Mouse (Mus musculus): ENCODE results near the gene Paf1. TPM values are rescaled to one million over a fixed set of nuclear protein-coding genes. Genes with fewer than 3 reads are reported as not detected.

Paf1 gene
- total RNA-seq, 2 experiments from 2014 or later: 32.9 to 34.8 TPM

DNA sequence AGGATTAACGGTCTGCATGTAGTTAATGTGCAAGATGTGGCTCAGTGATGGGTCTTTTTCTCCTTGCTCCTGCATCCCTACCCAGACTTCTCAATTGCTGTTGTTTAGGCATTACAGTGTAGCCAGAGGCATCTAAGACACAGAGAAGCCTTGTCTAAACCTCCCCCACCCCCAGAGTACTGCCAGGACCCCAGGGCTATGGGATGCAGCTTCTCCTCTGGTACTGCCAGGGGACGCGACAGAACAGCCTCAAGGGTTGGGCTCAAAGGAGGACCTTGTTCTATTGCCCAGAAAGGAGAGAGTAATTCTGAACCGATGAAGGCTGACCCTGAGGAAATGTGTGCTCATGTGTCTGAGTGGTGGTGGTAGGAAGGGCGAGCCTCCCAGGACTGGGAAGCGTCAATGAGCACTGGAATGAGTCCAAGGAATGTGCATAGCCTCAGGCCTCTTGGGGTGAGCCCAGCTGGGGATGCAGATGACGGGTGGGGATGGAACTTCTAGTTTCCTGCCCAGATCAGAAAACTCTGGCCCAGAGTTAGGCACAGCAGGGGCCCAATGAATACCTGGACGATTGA is 25.4 kb downstream of the Paf1 start:
- peak; percentile 78 for DNase-seq
- intact Hi-C loops (cut with DNase I; ENCODE audit: low total_unique reads): no loop called here

DNA sequence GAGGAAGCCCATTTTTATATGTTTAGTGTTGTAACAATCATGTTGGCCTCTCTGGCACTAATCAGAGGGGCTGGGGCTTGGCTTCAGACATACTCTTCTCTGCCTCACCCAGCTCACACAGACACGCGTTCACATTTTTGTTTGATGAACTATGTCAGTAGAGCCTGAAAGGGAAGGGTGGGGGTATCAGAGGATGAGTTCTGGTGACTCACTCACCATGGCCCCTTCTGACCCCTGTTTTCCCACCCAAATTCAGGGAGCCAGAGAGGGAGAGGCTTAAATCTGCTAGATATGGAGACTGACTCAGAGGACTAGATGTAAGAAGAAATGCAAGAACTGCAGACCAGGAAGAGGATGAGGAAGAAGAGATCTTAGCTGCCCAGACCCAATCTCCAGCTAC is 26.7 kb downstream of the Paf1 start:
- no peak for DNase-seq

DNA sequence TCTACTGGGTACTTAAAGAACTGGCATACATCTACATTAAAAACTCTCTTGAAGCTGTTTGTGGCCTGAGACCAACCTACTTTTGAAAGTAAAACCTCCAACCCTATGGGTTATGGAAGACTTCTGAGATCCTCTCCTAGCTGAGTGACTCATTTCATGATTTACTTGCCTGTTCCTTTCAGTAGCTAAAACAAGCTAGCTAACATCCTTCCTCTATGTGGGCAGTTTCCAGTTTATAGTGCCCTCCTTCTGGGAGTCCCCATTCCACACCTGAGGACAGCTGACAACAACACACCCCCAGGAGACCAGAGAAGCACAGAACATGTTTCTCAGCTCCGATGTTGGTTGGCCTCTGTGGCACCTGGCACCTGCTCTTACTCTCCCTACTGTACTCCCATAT is 30.3 kb downstream of the Paf1 start:
- intact Hi-C loops (cut with DNase I; ENCODE audit: low total_unique reads): no loop called here
- DNase-seq: no peak

More for the DNA sequence above, 26.7 kb downstream of the Paf1 start:
- intact Hi-C loops (cut with DNase I; ENCODE audit: low total_unique reads): no loop called here

DNA sequence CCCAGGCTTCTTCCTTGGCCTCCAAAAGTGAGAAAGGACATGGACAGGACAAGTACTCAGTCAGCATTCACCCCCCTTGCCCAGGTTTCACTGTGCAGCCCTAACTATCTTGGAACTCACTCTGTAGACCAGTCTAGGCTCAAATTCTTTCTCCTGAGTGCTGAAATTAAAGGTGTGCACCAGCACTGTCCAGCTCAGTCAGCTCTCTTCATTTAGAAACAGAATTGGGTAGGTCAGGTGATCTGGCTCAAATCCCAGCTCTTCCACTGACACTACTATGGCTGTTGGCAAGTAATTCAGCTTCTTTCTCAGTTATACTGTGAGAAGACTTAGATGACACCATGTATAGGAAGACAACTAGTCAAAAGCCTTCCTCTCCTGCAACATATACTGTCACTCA is 35.0 kb downstream of the Paf1 start:
- intact Hi-C loops (cut with DNase I; ENCODE audit: low total_unique reads): no loop called here
- no peak for DNase-seq

DNA sequence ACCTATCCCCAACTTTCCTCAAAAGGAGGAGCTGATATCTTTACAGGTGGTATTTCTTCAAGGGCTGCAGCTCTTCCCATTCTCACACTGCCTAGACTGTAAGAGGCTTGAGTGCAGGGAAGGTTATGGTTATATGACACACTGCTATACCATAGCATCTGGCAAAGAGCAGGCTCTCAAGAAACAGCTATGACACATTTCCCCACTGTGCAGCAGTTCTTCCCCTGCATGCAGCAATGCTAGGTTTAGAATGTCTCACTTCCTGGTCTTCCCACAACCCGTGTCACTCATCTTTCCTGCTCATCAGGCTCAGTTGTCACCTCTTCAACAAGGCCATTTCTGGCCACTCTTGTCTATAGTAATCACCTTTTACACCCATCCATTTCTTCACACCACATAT is 37.8 kb downstream of the Paf1 start:
- no peak for DNase-seq
- intact Hi-C loops (cut with DNase I; ENCODE audit: low total_unique reads): no loop called here

DNA sequence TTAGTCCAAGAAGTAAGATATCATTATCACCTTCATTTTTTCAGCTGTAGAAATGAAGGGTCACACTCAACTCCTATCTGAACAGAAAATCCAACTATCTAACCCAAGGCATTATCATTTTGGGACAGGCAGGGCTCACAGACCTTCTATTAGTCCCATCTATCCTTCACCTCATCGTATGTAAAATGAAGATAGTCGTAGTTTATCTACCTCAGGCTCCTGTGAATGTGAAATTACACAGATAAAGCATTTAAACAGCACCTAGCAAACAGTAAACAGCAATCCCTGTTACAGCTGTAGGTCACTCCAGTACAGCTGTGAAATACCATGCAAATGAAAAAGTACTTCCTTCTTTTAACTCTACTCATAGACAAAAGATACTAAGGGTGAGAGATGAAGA is 39.5 kb downstream of the Paf1 start:
- DNase-seq: no peak
- intact Hi-C loops (cut with DNase I; ENCODE audit: low total_unique reads): no loop called here

DNA sequence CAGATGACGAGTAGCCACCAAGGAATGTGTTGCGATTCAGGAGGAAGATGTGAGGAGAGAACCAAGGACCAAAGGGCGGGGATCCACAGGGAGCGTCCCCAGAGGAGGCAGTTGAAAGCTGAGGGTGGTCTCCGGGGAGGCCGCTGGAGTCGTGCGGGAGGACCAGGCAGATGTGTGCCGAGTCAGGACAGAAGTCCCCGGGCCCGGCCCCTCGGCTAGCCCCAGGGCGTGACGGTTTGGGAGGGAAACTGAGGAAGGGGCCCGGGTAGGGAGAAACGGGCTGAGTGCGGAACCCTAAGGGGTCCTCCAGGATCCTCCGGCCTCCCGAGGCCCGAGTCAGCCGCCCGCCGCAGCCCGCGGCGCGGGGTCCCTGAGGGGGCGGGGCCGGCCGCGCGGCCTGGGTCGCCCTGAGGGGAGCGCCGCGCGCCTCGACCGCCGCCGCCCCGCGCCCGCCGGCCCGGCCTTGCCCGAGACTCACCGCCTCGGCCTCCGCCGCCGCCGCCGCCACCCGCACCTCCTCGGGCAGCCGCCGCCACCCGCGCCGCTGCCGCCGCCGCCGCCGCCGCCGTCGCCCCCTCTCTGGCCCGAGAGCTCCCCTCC is 43.0 kb downstream of the Paf1 start:
- DNase-seq: peak; percentile 32
- intact Hi-C loops (cut with DNase I; ENCODE audit: low total_unique reads): no loop called here

DNA sequence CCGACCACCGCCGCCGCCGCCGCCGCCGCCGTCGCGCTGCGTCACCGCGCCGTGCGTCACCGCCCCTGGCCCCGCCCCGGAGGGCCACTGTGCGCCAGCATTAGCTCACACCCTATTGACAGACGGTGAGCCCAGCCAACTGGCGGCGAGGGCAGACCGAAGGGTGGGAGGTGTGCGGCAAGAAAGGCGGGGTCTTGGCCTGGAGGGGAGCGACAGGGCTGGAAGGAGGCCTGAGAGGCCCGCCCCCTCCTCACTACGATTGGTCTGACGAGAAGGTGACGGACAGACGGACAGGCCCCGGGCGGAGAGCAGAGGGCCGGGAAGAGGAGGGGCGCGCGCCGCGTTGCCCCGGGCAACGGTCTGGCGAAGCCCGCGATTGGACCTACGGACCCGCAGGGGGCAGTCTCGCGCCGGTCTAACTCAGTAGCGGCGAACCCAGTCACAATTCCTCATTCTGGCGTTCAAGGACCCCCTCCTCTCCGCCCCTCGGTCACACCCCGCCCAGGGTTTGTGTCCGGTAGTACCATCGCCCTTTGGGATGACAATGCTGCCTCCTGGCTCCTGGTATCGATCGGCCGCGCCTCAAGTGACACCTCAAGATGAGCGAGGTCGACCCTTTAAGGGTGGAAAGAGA is 43.6 kb downstream of the Paf1 start:
- intact Hi-C loops (cut with DNase I; ENCODE audit: low total_unique reads): no loop called here
- peak; percentile 100 for DNase-seq

DNA sequence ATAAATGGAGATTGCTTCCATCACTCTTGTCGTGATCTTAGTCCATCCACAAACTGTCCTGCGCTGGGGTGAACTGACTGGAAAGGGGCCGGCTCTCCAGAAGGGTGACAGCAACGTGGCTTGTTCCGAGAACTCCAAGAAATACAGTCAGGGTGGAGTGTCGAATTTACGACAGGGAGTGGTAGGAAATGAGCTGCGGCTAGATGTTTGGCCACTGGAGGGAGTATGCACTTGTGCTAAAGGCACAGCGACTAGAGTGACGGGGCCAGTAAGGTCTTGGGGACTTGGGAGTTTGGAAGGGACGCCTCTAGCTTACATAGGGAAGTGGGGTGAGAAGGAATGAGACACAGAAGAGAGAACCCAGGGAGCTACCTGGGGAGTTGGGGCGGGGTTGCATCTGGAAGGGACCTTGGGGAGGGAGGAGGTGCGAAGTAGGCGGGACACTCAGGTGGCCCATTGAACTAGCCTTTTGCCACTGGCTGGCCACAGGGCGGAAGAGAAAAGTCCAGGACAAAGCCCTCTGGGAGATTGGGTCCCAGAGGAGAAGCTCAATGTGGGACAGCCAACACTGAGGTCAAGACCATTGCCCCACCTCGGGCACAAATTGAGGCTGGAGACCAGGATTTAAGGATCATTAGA is 44.3 kb downstream of the Paf1 start, which contains the start of gene Gmfg:
Gene Gmfg (plus strand): TSS at position 516 of the 639 bp plus-strand sequence.
- DNase-seq: peak; percentile 81
- intact Hi-C loops (cut with DNase I; ENCODE audit: low total_unique reads): no loop called here

DNA sequence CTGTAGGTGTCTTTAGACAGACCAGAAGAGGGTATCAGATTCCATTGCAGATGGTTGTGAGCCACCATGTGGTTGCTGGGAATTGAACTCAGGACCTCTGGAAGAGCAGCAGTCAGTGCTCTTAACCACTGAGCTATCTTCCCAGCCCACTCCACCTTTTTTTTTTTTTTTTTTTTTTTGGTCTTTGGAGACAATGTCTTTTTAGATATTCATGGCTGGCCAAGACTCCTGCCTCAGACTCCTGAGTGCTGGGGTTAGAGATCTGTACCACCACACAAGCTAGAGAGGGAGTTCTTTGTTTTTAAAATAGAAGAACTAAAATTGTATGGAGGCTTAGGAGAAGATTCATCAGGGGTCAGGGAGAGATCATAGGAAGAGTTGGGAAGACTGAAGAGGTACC is 45.2 kb downstream of the Paf1 start:
- intact Hi-C loops (cut with DNase I; ENCODE audit: low total_unique reads): no loop called here
- DNase-seq: no peak

DNA sequence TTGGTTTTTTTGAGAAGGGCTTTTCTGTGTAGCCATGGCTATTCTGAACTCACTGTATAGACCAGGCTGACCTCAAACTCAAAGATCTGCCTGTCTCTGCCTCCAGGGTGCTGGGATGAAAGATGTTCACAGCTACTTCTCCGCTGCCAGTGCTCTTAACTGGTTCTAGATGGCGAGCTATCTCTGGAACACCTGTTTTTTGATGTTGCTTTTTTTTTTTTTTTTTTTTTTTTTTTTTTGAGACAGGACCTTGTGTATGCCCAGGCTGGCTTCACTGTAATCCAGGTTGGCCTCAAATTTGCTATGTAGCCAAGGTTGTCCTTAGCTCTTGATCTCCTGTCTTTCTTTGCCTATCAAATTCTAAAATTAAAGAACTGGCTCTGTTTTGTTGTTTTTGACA is 46.0 kb downstream of the Paf1 start:
- no peak for DNase-seq
- intact Hi-C loops (cut with DNase I; ENCODE audit: low total_unique reads): no loop called here

DNA sequence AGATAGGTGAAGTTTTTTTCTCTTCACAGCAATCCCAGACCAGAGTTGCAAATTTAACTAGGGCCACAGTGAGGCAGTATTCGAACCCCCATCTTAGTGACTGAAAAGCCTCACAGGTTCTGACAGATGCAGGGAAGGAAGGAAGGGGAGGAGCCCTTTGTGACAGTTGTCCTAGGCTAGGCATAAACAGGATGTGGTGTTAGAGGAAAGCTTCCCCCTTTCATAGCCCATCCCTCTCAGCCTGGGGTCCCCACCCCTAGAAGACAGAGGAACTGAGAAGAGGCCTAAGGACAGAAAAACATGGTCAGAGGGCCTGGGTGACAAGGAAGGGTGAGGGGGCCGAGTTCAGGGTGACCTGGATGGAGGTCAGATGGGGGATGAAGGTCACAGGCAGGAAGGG is 48.0 kb downstream of the Paf1 start:
- DNase-seq: no peak
- intact Hi-C loops (cut with DNase I; ENCODE audit: low total_unique reads): no loop called here

DNA sequence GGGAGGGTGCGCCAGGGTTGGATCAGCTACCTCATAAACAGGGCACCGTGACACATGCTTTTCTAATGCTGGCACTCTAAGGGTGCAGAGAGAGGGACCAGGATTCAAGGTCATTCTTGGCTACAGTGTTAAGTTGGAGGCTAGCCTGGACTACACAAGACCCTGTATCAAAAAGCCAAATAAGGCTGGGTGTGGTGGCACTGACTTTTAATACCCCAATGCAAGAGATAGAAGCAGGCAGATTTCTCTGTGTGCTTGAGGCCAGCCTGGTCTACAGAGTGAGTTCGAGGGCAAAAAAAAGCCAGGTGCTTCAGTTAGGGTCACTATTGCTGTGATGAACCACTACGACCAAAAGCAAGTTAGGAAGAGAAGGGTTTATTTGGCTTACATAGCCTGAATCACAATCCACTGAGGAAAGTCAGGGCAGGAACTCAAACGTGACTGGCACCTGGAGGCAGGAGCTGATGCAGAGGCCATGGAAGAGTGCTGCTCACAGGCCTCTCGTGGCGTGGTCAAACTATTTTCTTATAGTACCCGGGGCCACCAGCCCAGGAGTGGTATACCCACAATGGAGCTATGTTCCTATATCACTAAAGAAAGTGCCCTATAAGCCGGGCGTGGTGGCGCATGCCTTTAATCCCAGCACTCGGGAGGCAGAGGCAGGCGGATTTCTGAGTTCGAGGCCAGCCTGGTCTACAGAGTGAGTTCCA is 49.2 kb downstream of the Paf1 start:
- intact Hi-C loops (cut with DNase I; ENCODE audit: low total_unique reads): no loop called here
- DNase-seq: no peak

DNA sequence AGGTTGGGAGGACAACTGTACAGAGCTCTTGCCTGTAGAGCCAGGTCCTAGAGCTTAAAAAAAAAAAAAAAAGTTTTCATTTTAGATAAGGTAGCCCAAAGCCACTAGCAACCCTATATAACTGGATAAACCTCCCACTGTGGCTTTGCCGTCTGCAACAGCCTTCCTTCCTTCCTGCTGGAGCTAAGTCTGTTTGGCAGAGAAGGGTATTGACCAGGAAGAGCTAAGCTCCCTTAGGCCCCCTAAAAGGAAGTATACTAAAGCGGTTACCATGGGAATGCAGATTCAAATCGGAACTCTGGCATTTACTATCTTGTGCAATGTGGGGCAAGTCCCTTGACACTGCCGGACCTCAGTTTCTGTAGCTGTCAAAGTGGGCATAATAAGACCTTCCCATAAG is 49.9 kb downstream of the Paf1 start:
- intact Hi-C loops (cut with DNase I; ENCODE audit: low total_unique reads): no loop called here

DNA sequence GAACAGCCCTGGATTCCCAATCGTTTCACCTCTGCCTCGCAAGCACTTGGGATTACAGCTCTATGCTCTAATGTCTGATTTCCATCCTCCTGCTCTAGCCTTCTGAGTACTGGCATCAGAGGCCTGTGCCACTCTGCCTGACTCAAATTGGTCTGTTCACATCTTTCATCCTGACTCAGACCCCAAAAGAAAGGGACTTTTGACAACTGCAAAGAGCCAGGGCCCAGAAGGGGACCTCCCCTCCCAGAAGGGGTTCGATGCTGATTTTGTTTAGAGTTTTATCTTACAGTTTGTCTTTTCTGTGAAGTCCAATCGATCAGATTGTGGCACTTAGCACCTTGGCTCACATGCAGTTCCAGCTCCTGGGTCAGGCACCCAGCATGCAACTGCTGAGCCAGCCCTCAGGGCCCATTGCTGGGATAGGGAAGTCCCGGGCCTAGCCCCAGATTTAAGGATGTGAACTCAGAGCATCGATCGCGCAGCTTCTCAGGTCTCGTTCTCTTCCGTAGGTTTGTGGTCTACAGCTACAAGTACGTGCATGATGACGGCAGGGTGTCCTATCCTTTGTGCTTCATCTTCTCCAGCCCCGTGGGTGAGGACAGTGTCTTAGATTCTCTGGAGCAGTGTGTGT is 51.7 kb downstream of the Paf1 start:
- intact Hi-C loops (cut with DNase I; ENCODE audit: low total_unique reads): no loop called here
- no peak for DNase-seq

More for the DNA sequence above, 49.9 kb downstream of the Paf1 start:
- no peak for DNase-seq

DNA sequence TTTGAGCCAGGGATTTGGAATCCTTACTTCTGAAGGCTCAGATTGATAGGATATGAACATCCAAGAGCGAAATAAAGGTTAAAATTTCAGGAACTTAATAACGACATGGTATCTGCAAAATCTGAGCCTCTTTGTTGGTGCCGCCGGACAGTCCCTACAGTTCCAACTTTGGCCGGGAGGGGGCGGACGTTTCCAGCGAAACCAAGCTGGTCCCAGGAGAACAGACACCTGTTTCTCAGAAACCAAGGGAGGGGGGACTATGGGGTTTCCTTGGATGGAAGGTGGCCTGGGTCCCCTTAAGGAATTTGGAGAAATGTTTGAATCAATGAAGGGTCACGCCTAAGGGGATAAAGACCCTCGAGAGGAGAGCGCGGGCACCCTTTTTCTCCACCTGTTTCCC is 53.7 kb downstream of the Paf1 start:
- intact Hi-C loops (cut with DNase I; ENCODE audit: low total_unique reads): loop anchor here (5.0 kb wide), 2 partner anchors 81 to 156 kb away; no protein-coding TSS in a partner anchor
- peak; percentile 72 for DNase-seq

DNA sequence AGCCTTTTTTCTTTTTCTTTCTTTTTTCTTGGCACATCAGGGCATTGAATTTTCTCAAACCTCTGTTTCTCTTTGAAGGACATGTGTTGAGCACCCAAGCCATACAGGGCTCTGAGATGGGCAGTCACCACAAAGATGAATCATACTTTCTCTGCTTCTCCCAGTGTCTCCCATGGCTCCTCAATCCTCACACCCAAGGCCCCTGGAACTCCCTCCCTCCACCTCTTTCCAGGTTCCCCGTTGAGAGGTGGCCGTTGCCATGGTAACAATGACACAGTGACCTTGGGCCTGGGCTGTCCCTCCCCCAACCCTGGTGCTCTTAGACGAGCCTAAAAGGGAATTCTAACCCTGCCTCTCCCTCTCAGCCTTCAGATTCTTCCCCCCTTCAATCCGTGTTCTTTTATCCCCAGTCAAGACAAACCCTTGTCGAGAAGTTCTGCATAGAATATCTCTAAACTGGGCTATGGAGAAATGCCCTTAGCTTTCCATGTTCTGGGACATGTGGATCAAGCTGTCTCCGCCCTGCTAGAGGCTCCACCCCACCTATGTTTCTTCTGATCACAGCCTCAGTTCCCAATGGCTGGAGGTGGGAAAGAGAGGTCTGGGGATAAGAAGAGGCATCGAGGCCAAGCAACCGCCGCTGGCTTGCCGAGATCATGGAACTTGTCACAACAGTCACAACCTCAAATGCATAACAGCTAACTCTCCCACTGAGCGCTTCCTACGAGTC is 54.5 kb downstream of the Paf1 start:
- DNase-seq: no peak
- intact Hi-C loops (cut with DNase I; ENCODE audit: low total_unique reads): loop anchor here (5.0 kb wide), 2 partner anchors 80 to 155 kb away; no protein-coding TSS in a partner anchor

DNA sequence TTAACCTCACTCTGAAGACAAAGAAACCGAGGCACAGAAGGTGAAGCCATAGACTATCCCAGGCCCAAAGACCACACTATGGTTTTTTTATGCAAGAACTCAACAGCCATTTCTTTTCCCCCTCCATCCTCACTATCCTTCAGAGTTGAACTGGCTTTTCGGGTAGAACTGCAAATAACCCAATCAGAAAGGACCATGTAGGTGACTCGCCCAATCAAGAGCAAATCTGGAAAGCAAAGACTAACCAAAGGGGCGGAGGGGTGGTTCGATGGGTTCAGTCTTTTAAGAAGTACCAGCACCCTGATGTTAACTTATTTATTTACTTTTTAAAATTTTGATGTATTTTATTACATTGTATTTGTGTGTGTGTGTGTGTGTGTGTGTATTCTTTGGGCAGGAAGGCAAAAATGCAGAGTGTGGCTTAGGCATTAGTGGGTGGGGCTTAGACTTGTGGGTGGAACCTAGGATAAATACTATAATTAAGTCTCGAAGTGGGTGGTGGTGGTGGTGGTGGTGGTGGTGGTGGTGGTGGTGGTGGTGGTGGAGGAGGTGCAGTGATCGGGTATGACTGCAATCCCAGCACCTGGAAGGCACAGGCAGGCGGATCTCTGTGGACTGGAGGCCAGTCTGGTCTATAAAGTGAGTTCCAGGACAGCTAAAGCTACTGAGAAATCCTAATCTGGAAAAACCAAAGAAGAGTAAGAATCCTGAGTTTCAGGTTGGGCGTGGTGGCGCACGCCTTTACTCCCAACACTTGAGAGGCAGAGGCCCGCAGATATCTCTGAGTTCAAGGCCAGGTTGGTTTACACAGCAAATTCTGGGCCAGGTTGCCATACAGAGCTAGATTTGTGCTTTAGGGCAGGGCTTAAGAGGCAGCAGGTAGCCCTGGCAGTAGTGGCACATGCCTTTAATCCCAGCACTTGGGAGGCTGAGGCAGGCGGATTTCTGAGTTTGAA is 55.4 kb downstream of the Paf1 start:
- DNase-seq: no peak
- intact Hi-C loops (cut with DNase I; ENCODE audit: low total_unique reads): loop anchor here (5.0 kb wide), 2 partner anchors 79 to 154 kb away; no protein-coding TSS in a partner anchor
